Mouse (Mus musculus): Measurements from ENCODE around the gene Hivep2. TPM values are rescaled to one million over a fixed set of nuclear protein-coding genes. Genes with fewer than 3 reads are reported as not detected.

Gene Hivep2
- total RNA-seq, 2 experiments from 2014 or later, result 43.3 to 46.8 TPM

DNA sequence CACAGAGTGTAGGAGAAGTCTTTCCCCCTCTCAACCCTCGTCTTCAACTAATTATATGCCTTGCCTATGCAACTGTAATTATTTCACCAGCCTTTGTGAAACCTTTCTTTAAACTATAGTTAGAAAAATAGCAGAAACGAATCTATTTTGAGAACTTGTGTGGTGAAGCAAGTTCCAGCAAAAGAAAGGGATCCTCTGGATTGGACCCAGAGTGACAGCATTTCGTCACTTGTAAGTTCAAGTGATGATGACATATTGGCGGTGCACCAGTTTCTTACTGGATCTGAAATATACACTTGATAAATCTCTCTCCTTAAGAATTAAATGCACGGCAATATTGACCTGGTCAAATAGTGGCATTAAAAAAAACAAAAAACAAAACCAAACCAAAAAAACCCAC is 136.1 kb downstream of the Hivep2 start:
- intact Hi-C loops (cut with DNase I; ENCODE audit: low total_unique reads), result no loop called here
- DNase-seq, result no peak

DNA sequence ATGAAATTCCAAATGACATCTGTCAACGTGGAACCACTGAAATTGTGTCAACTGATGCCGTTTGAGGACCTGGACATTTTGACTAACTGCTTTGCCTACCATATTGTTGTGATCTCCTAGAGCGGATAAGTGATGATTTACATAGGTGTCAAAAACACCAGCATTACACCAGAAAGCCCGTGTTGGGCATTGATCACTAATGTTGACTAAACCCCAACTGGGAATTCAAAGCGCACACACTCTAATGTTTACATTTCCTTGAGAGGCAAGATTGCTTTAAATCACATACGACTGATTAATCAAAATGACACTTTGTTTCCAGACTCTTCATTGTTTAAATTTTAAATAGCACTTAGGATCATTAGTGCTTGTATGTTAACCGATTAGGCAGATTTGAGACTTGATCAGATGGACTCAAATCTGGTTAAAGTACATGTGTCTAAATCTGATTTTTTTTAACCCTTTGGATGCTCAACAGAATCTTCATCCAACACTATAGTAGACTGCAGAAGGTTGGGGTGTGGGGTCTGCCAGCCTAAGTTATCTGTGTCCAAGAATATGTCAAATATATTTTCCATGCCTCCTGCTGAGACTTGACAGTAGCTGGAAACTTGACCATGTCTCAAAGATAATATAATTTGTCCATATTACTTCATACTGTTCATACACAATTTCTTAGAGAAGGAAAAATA is 142.3 kb downstream of the Hivep2 start:
- no peak for DNase-seq
- intact Hi-C loops (cut with DNase I; ENCODE audit: low total_unique reads), result no loop called here

DNA sequence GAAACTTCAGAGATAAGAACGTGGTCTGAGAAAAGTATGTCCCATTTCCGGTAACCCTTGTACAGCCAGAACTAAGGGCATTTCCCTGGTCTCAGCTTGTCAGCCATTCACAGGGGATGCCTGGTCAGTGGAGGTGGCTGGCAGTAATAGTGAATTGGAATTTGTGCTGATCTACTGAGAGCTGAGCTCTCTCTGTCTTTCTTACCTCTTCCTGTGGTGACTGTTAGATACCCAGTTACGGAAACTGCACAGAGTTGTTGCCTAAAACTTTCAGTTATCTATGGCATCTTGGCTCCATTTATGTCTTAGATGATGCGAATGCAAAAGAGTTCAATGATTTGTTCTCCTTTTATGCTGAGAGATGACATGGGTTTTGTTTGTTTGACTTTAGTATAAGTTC is 150.0 kb downstream of the Hivep2 start:
- intact Hi-C loops (cut with DNase I; ENCODE audit: low total_unique reads), result no loop called here
- no peak for DNase-seq

DNA sequence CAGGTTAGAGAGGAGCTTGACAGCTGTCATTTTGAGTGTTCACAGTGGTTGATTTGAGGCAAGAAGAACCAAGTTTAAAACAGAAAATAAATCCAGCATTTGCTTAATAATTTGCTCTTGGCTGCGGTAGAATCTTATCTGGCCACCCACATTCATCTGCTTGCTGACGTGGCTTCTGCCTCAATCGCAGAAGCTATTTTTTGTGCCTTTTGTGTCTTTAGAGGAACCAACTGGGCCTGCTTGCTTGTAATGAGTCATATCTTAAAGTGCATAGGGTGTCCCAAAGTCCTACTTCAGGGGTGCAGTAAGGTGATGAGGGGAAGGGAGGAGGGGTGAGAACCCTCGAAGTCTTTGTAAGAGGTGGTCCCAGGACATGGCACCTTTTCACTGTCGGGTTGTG is 151.1 kb downstream of the Hivep2 start:
- intact Hi-C loops (cut with DNase I; ENCODE audit: low total_unique reads), result no loop called here
- DNase-seq, result no peak

DNA sequence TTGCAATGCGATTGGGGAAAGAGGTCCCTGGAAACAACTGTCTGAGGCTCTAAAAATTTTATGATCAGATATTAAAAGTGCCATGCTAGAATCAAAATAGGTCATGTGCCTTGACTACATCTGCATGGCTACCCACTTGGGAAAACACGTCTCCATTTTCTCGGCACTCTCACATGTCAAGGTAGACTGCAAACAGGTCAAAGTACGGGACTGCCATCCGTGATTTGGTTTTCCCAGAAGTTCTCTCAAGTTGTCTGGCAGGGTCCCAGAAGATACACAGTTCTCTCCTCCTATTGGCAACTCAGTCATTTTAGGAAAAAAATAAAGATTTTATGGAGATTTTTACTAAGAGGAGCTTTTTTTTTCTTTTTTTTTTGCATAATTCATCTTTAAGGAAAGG is 153.3 kb downstream of the Hivep2 start:
- intact Hi-C loops (cut with DNase I; ENCODE audit: low total_unique reads), result no loop called here
- no peak for DNase-seq

DNA sequence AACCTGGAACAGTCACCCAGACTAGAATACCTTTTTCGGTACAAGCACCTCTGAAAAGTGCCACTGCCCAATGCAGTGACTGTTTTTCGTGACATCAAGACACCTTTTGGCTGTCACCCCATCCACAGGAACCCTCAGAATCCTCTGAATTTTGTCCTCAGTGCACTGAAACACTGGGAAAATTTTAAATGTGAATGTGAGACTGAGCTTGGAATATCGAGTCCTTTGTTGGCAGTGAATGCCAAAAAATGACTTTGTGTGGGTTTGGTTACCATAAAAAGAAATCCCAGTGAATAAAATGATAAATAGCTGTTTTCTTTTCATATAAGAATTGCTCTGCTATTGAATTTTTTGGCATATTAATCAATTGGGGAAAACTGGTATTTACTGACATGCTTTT is 154.6 kb downstream of the Hivep2 start:
- intact Hi-C loops (cut with DNase I; ENCODE audit: low total_unique reads), result no loop called here
- no peak for DNase-seq

DNA sequence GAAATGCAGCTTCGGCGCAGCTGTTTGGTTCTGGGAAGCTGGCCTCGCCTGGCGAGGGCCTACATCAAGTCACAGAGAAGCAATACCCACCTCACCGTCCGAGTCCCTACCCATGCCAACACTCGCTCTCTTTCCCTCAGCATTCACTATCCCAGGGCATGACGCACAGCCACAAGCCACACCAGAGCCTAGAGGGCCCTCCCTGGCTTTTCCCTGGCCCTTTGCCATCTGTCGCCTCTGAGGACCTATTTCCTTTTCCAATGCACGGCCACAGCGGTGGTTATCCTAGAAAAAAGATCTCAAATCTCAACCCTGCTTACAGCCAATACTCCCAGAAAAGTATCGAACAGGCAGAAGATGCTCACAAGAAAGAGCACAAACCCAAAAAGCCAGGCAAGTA is 162.0 kb downstream of the Hivep2 start:
- intact Hi-C loops (cut with DNase I; ENCODE audit: low total_unique reads), result no loop called here
- no peak for DNase-seq

DNA sequence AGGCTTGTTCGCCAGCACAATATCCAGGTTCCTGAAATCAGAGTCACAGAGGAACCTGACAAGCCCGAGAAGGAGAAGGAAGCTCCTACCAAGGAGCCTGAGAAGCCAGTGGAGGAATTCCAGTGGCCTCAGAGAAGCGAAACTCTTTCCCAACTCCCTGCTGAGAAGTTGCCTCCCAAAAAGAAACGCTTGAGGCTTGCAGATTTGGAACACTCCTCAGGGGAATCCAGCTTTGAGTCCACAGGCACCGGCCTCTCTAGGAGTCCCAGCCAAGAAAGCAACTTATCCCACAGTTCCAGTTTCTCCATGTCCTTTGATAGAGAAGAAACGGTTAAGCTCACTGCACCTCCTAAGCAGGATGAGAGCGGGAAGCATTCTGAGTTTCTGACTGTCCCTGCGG is 164.4 kb downstream of the Hivep2 start:
- DNase-seq, result no peak
- intact Hi-C loops (cut with DNase I; ENCODE audit: low total_unique reads), result no loop called here

DNA sequence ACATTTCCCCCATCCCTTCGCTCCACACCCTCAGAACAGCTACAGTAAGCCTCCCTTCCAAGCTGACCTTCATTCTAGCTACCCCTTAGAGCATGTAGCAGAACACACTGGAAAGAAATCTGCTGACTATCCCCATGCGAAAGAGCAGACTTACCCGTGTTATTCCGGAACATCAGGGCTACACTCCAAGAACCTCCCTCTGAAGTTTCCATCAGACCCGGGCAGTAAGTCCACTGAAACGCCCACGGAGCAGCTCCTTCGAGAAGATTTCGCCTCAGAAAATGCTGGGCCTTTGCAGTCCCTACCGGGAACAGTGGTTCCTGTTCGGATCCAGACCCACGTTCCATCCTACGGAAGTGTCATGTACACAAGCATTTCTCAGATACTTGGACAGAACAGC is 165.4 kb downstream of the Hivep2 start:
- intact Hi-C loops (cut with DNase I; ENCODE audit: low total_unique reads), result no loop called here
- DNase-seq, result no peak

DNA sequence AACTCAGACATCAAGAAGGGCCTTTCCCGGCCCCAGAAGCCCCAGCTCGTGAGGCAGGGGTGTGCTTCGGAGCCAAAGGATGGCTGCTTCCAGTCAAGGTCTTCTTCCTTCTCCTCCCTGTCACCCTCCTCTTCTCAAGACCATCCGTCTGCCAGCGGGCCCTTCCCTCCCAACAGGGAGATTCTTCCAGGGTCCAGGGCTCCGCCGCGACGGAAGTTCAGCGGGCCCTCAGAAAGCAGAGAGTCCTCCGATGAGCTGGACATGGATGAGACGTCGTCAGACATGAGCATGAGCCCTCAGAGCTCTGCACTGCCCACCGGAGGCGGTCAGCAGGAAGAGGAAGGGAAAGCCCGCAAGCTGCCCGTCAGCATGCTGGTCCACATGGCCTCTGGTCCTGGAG is 166.2 kb downstream of the Hivep2 start:
- DNase-seq, result no peak
- intact Hi-C loops (cut with DNase I; ENCODE audit: low total_unique reads), result no loop called here

DNA sequence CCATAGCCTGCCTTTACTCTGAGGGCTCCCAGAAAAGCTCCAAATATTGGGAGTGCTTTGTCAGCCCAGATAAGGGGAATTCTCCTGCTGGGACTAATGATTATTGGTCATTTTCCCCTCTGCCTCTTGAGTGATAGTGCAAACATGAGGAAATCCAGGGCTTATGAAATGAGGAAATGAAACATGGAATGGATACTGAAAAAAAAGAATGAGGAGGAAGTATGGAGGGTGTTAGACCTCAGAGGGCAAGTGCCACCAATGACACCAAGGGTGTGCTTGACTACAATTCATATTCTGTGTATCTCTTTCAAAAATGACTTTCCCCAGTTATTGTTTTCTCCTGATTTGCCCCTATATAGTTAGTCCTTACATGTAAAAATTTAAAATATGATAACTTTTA is 167.1 kb downstream of the Hivep2 start:
- no peak for DNase-seq
- intact Hi-C loops (cut with DNase I; ENCODE audit: low total_unique reads), result no loop called here

DNA sequence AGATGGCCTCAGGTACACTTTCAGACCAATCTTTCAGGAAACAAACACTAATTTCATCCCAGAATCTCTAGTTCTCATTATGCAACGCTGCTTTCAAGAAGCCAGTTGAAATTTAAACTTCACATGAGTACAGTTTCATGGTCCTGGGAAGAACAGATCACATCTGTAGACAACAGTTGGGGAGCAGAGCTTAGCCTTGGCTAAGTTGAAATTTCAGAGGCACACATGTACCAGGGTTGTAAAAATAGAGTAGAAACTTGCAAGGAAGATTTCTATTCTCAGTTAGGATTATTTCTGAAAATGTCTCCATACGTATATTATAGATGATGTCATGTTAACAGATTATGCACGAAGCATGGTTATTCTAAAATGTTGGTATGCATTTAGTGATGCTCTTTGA is 172.8 kb downstream of the Hivep2 start:
- intact Hi-C loops (cut with DNase I; ENCODE audit: low total_unique reads), result no loop called here
- no peak for DNase-seq

DNA sequence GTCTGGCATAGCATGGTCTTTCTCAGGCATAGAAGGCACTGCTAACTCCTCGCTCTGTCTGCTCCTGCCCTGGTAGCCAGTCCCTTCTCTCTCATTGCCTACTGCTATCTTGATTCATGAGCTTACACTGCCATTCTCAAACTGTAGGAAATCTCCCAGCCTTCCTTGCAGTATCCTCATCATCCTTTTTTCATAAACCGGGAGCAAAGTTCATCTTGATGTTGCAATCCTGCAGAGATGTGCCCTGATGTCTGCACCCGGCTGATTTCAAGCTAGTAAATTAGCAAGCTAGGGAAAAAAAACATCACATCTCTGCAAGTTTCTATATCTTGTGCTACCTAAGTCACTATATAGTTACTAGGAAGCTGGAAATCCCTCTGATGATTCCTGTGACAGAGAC is 179.0 kb downstream of the Hivep2 start:
- intact Hi-C loops (cut with DNase I; ENCODE audit: low total_unique reads), result no loop called here
- no peak for DNase-seq

DNA sequence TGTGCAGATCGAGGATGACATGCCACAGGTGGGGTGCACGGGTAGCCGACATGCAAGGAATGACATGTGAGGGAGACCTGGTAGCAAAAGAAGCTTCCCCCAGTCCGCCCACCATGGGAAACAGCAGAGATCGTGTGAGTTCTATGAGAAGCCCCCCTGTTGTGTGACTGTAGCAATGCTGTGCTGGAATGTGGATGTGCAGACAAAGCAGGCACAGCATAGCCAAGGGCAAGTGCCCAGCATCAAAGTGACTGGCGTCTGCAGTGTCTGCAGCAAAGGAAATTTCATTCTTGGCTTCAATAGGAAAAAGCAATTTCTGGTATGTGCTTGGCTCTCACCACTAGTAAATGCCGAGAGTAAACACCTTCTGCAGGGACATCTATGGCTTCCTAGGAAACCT is 199.0 kb downstream of the Hivep2 start:
- intact Hi-C loops (cut with DNase I; ENCODE audit: low total_unique reads), result no loop called here
- no peak for DNase-seq

DNA sequence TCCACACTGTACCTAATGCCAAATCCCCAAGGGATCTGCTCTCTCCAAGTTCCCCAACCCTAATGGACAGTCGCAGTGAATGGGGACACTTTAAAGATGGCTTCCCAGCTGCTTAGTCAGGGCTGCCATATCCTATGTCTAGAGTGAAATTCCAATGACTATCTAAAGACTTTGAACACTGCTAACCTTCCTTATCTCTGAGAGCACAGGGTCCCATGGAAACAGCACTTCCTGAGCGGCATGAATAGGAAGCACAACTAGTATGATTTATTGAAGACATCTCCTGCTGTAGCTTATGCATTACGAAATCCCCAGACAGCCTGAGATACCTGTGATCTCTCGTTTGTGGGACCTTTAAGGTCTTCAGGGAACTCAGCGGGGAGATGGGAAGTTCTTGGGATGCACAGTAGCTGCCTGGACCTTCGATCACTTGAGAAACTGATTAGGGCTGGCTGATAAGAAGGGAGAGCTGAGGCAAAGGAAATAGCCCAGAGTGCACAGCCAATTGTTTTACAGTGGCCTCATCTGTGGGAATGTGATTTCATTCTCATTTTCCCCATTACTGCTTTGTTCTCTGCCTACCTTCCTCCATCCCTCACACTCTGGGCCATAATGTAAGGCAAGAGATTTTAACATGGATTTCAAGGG is 202.4 kb downstream of the Hivep2 start:
- no peak for DNase-seq
- intact Hi-C loops (cut with DNase I; ENCODE audit: low total_unique reads), result no loop called here

DNA sequence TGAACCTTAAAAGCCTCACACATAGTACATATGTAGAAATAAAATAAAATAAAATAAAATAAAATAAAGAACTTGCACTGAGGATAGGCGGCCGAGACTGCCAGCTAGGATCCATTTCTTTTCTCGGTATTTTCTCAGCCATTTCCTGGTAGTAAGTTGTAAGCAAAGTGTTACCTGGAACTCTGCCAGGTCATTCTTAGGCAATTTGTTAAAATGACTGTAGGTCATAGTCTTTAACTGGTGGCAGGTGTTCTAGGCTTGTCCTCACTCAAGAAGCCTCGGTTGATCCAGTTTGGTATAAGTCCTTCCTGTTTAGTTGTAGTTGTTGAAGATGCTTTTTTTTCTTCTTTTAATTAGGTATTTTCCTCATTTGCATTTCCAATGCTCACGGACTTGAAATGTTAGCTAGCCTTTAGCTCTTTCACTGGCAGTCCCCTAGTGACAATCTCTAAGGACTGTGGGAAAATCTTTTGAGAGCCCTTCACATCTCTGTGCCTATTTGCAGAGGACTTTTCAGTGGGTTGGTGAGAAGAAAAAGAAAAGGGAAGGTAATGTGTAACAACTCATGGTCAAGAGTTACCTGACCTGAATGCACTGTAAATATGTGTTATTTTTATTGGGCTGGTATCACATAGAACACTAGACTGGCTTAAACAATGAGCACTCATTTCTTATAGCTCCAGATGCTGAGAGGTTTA is 203.1 kb downstream of the Hivep2 start:
- DNase-seq, result no peak
- intact Hi-C loops (cut with DNase I; ENCODE audit: low total_unique reads), result no loop called here

DNA sequence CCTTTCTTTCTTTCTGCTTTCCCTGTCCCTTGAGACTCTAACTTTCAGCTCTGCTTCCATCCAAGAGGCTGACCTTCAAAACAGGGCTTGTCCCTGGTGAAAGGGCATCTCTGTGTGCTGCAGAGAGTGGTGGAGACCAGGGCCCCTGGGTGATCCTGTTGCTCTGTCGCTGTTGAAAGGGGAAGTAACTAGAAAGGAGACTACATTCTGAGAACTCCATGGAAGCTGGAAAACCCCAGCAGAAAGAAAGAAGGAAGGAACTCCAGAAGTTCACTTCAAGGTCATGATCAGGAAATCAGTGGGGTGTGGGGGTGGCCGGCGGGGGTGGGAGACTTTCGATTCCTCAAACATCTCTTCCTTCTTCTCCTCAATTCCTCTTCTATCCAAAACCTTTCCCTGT is 208.2 kb downstream of the Hivep2 start:
- no peak for DNase-seq
- intact Hi-C loops (cut with DNase I; ENCODE audit: low total_unique reads), result no loop called here

DNA sequence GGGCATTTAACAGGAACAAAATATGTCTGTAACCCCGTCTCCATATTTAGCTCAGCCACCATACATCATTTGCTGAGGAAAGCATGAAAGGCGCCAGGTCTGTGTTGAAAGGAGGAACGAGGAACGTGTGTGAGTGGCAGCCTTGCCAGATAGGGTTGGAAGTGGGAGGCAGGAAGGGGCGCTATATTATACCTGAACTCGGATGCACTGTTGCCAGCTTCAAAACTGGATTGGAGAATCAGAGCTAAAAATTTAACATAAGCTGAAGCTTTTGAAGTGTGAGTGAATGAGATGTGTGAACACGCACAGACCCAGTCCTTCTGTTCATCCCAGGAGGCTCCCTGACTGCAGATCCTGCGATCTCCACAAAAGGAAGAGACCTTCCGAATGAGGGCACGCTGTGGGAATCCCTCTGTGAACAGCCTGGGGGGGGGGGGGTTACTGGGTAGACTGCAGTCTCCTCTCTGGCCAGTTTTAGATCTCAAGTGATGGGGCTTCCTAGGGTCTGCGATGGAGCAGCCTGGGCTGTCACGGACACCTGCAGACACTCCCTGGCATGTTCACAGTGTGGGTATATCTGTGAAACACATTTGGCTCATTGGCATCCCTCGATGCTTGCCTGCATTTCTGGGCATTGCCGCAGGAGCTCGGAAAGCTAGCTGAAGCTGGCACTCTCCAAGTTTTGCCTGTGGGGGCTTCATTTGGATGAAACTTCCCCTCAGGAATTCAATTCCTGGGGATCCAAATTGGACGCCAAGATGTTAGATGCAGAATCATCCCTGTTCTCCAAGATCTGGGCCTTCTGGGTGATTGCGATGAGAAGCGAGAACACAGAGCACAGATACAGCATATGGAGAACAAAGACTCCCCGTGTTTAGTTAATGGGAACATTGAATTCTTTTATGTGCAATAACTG is 213.8 kb downstream of the Hivep2 start:
- intact Hi-C loops (cut with DNase I; ENCODE audit: low total_unique reads), result no loop called here
- DNase-seq, result no peak

DNA sequence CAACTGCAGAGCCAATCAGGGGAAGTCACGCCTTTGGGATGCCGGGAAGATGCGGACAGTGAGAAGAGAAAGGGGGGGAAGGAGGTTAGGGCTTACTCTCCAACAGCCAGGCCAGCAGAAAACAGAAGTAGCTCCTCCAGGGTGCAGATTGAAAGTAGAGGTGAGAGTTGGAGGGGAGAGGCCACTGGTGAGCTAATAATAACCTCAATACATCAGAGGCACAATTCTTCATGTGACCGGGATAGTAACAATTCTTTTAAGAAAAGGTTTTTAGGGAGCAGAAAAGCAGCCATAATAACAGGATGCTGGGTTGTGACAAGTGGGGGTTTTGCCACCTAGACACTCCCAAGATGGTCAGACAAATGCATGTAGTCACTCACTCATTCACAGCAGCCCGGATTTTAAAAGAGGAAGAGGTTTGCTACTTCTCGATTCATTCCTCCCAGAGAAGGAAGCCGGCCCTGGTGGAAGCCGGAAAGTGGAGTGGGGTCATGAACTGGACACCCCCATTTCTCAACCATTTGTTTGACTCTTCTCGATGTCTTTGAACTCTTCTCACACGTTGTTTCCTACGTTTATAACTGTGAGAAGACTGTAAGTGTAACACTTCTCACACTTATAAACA is 220.6 kb downstream of the Hivep2 start:
- intact Hi-C loops (cut with DNase I; ENCODE audit: low total_unique reads), result no loop called here
- DNase-seq, result no peak

DNA sequence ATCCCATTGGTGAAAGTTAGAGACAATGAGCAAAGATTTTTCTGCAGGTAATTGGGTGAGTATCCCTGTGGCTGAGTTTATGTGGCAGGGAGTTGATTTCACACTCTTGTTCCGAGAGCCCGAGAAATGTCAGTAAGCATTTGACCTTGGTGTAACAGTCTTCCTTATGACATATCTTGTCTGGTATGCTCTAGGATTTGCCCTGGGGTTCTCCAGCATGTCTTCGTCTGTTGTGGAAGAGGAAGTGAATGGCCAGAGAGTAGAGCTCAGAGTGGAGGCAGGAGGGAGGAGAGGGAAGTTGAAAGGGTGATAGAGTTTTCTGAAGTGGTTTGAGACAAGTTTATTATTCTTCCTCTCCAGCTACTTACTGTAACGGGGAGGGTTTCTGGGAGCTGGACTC is 223.2 kb downstream of the Hivep2 start:
- no peak for DNase-seq
- intact Hi-C loops (cut with DNase I; ENCODE audit: low total_unique reads), result no loop called here
